Mouse (Mus musculus): Measurements from ENCODE around the gene Cyb5r1. TPM values are rescaled to one million over a fixed set of nuclear protein-coding genes. Genes with fewer than 3 reads are reported as not detected.
"Not testable (repeated sequence)": the region's sequence is repeated elsewhere in the genome, so short reads cannot be mapped to it uniquely, and the experiment has no call there.

Gene Cyb5r1
- polyA plus RNA-seq, 1 experiment from 2014 or later = 38.1 TPM

DNA sequence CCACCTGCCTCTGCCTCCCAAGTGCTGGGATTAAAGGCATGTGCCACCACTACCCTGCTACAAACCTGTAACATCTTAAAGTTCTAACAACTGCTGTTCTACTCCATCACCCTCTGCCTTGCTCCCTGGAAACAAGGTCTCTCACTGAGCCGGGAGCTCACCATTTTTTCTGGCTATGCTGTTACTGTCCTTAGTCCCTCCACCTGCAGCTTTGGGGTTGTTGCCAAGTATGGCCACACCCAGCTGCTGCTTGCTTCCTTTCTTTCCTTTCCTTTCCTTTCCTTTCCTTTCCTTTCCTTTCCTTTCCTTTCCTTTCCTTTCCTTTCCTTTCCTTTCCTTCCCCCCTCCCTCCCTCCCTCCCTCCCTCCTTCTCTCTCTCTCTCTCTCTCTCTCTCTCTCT, 37.9 kb downstream of the Cyb5r1 start:
- WGBS = 73% methylated on average over 1 of the region's 1 CpGs
- not testable (repeated sequence) for H3K9ac ChIP-seq; H3K4me1 ChIP-seq; H3K27me3 ChIP-seq; H3K27ac ChIP-seq; H3K9me3 ChIP-seq (replicated peaks); H3K4me3 ChIP-seq (replicated peaks); H3K4me2 ChIP-seq; H3K36me3 ChIP-seq; ATAC-seq (replicated peaks; ENCODE audit: low FRiP score)

DNA sequence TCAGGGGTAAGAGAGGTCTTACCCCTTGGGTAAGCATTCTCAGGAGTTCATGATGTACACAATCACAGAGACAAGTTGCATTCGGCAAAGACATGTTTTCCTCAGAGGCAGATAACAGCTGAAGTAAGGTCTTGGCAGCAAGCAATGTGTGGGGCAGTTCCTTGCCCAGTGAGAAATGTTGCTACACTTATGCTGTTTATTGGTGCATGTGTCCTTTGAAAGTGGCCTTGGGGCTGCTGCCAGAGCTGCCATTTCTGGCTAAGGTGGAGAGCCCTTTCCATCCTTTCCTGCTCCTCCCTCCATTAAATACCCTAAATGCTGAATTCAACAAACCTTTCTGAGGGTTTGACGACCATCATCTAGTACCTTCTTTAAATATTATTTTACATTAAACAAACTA, 40.1 kb downstream of the Cyb5r1 start:
- H3K36me3 ChIP-seq = no peaks in the 10 kb centered on the region
- no peak overlapping the region for H3K4me2 ChIP-seq
- WGBS = 87% methylated on average over 2 of the region's 2 CpGs
- no peak overlapping the region for H3K4me3 ChIP-seq (replicated peaks)
- no peak overlapping the region for H3K27ac ChIP-seq
- no peaks in the 10 kb centered on the region for H3K9me3 ChIP-seq (replicated peaks)
- H3K4me1 ChIP-seq = no peaks in the 10 kb centered on the region
- no peaks in the 10 kb centered on the region for H3K27me3 ChIP-seq
- ATAC-seq (replicated peaks; ENCODE audit: low FRiP score) = no peak
- no peak overlapping the region for H3K9ac ChIP-seq

DNA sequence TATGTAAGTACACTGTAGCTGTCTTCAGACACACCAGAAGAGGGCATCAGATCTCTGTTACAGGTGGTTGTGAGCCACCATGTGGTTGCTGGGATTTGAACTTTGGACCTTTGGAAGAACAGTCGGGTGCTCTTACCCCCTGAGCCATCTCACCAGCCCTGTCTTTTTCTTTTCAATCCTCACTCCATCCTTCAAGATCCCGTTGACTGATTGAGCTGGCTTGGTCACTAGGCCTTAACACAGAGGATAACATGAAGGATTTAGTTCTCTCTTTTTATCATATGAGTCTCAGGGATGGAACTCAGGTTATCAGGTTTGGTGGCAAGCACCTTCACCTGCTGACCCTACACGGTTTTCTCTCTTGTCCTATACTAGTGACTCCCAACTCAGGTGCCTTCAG, 43.2 kb downstream of the Cyb5r1 start:
- H3K4me3 ChIP-seq (replicated peaks); H3K27ac ChIP-seq; ATAC-seq (replicated peaks; ENCODE audit: low FRiP score); H3K36me3 ChIP-seq; H3K9me3 ChIP-seq (replicated peaks); H3K4me2 ChIP-seq; H3K4me1 ChIP-seq; H3K27me3 ChIP-seq; H3K9ac ChIP-seq: not testable (repeated sequence)
- 79% methylated on average over 3 of the region's 3 CpGs for WGBS

DNA sequence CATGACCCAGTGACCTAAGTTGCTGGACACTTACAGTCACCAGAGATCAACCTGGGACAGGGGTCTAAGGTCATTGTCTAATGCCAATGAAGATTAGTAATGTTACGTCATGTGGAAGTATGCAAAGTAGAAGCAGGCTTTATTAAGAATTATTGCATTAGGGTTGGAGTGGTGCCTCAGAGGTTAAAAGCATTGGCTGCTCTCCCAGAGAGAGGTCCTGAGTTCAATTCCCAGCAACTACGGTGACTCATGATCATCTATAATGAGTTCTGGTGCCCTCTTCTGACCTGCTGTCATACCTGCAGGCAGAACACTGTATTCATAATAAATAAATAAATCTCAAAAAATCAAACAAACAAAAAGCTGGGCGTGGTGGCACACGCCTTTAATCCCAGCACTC, 44.8 kb downstream of the Cyb5r1 start:
- Histone ChIP-seq H3K27me3 (peaks cover 4% of the 10 kb centered on the region; the same call in 1 of the 2 replicates), H3K36me3 (no peaks in the 10 kb centered on the region), H3K27ac (no peak overlapping the region), H3K9me3 (replicated peaks) (no peaks in the 10 kb centered on the region), H3K9ac (no peak overlapping the region), H3K4me1 (0 out of 2 replicates have a peak, but pooled peaks cover 6% of the 10 kb centered on the region), H3K4me2 (no peak overlapping the region), H3K4me3 (replicated peaks) (no peak overlapping the region)
- no peak for ATAC-seq (replicated peaks; ENCODE audit: low FRiP score)
- 77% methylated on average over 4 of the region's 4 CpGs for WGBS

DNA sequence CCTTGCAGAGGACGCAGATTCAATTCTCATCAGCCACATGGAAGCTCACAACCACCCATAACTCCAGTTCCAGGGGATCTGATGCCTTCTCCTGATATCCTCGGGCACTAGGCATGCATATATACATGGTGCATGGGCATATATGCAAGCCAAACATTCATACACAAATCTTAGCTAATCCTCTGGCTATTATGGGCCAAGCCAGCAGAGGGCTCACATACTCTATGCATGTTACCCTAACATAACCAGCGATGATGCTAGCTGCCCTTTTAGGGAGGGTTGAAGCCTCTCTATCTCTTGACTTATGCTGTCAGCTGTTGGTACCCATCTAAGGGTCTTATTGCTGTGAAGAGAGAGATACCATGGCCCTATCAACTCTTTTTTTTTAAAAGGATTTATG, 45.6 kb downstream of the Cyb5r1 start:
- Histone ChIP-seq H3K9me3 (replicated peaks) (no peaks in the 10 kb centered on the region), H3K36me3 (no peaks in the 10 kb centered on the region), H3K27ac (no peak overlapping the region), H3K4me1 (peaks cover 8% of the 10 kb centered on the region), H3K27me3 (peaks cover 4% of the 10 kb centered on the region; the same call in 1 of the 2 replicates), H3K4me2 (no peak overlapping the region), H3K4me3 (replicated peaks) (no peak overlapping the region), H3K9ac (no peak overlapping the region)
- ATAC-seq (replicated peaks; ENCODE audit: low FRiP score) = no peak
- WGBS = 41% methylated on average over 3 of the region's 3 CpGs

DNA sequence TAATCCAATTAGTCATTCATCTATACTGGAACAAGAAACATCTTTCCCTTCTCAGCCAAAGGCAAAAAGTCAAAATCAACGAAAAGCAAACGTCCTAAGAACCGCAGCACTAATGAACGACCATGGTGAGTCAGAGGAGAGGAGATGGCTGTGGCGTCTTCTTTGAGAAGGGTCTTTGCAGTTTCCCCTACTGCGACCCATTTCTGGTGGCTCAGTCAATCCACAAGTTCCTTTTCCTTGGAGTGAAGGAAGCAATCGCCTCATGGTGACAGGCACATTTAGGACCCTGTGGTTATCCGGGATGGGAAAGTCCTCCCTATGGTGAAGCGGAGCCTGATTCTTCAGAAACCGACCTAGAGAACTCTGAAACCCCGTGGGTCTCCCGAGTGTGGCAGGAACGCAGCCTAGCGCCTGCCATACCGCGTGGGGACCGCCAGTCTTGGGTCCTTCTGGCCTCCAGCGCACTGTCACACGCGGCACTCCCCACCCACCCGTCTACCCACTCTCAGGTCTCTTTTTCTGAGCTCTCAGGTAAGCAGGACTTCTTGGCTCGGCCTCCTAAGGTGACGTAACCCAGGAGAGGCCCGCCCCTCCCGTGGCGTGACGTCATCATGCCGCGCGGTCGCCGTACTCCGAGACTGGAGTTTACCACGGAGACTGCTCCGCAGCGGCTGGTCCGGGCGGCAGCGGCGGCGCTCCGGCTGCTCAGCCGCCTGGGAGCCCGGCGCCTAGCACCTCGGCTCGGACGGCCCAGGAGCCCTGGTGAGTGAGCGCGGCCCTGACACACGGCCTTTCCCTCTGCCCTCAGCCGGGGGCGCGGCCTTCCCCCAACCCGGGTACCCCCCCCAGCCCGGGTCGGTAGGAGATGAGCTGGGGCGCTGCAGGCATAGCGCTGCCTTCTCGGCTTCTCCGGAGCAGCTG, 49.8 kb downstream of the Cyb5r1 start, which contains the start of gene Klhl12:
TSS of gene Klhl12 (plus strand) at position 628 of the 921 bp plus-strand sequence.
- peaks cover 21% of the 10 kb centered on the region for H3K36me3 ChIP-seq
- under 1% methylated on average over 60 of the region's 61 CpGs for WGBS
- peak; percentile 97 for ATAC-seq (replicated peaks; ENCODE audit: low FRiP score)
- peaks cover 4% of the 10 kb centered on the region; the same call in 1 of the 2 replicates for H3K27me3 ChIP-seq
- peaks cover 18% of the 10 kb centered on the region for H3K4me1 ChIP-seq
- H3K4me3 ChIP-seq (replicated peaks) = peak within 1 kb of the TSS; percentile 89
- peak within 1 kb of the TSS; percentile 88 for H3K4me2 ChIP-seq
- H3K27ac ChIP-seq = peak within 1 kb of the TSS; percentile 81; the same call in 1 of the 2 replicates
- no peaks in the 10 kb centered on the region for H3K9me3 ChIP-seq (replicated peaks)
- H3K9ac ChIP-seq = peak within 1 kb of the TSS; percentile 95

DNA sequence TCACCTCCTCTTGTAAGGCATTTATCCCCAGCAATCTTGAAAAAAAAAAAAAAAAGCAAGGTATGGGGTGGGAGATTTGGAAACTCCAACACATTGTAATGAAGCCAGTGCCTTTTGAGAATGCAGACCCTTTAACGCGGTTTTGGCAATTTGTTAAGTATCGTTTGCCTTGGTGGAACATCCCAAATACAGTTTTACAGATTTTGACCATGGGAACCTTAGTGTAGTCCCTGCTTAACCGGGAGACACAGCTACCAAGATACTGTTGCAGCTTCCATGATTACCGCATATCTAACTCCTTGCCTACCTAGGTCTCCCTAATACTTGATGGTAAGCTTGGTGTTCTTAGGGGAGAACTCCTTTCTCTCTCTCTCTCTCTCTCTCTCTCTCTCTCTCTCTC, 50.7 kb downstream of the Cyb5r1 start:
- peak overlapping the region; percentile 95 for H3K9ac ChIP-seq
- H3K27me3 ChIP-seq = peaks cover 4% of the 10 kb centered on the region; the same call in 1 of the 2 replicates
- peaks cover 30% of the 10 kb centered on the region for H3K36me3 ChIP-seq
- no peak for ATAC-seq (replicated peaks; ENCODE audit: low FRiP score)
- H3K27ac ChIP-seq = no peak overlapping the region
- peak overlapping the region; percentile 88 for H3K4me2 ChIP-seq
- 20% methylated on average over 5 of the region's 5 CpGs for WGBS
- H3K4me1 ChIP-seq = peaks cover 18% of the 10 kb centered on the region
- peak overlapping the region; percentile 89 for H3K4me3 ChIP-seq (replicated peaks)
- no peaks in the 10 kb centered on the region for H3K9me3 ChIP-seq (replicated peaks)

DNA sequence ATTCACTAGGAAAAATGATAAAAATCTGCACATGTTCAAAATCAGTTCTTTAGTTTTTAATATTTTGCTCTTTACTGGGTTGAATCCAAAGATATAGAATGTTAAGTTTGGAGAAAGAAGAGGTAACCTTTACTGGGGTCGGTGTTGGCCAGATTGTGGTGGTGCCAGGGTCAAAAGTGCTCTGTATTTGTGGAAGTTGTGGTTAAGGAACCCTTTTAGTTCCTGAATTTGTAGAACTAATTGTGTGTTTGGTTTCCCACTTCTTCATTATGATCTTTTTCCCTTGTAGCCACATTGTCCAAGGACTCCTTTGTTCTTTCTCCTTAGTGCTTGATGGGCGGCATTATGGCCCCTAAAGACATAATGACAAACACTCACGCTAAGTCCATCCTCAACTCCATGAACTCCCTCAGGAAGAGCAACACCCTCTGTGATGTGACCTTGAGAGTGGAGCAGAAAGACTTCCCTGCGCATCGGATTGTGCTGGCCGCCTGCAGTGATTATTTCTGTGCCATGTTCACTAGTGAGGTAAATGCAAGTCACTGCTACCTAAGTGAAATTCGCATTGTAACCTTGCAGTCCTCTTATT, 52.9 kb downstream of the Cyb5r1 start:
- peaks cover 18% of the 10 kb centered on the region for H3K4me1 ChIP-seq
- peaks cover 50% of the 10 kb centered on the region for H3K36me3 ChIP-seq
- no peak overlapping the region for H3K27ac ChIP-seq
- no peak for ATAC-seq (replicated peaks; ENCODE audit: low FRiP score)
- peaks cover 4% of the 10 kb centered on the region; the same call in 1 of the 2 replicates for H3K27me3 ChIP-seq
- no peak overlapping the region for H3K4me3 ChIP-seq (replicated peaks)
- H3K9me3 ChIP-seq (replicated peaks) = no peaks in the 10 kb centered on the region
- no peak overlapping the region for H3K4me2 ChIP-seq
- H3K9ac ChIP-seq = no peak overlapping the region
- 92% methylated on average over 7 of the region's 7 CpGs for WGBS

DNA sequence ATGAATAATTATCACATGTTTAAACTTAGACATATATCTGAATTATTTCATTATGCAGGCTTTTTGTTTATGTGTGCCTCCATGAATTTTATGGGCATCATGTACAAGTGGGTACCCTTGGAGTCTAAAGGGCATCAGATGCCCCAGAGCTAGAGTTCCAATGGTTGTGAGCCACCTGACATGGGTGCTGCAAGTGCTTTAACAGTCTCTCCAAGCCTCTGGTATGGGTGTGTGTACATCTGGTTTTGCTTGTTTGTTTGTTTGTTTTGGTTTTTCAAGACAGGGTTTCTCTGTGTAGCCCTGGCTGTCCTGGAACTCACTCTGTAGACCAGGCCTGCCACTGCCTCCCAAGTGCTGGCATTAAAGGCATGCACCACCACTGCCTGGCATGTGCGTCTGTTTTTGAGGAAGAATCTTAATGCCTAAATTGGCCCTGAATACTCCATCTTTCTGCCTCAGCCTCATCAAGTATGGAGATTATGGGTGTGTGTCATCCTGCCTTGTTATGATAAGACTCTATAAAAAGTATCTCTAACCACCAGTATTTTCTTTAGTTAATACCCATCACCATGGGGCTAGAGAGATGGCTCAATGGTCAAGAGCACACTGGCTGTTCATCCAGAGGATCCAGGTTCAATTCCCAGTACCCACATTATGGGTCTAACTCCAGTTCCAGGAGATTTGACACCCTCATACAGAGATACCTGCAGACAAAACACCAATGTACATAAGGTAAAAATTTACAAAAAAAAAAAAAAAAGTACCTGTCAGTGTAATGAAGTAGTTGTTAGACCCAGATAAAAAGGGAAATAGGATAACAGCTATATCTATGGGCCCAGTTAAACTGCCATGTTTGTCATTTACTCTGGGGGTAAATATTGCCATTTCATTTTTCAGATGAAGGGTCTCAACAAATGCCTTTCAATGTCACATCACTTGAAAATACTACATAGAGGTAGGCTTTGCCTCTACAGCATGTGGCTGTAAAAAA, 55.2 kb downstream of the Cyb5r1 start:
- ATAC-seq (replicated peaks; ENCODE audit: low FRiP score) = no peak
- no peak overlapping the region for H3K9ac ChIP-seq
- WGBS = 96% methylated on average over 1 of the region's 1 CpGs
- H3K4me3 ChIP-seq (replicated peaks) = no peak overlapping the region
- H3K27me3 ChIP-seq = no peaks in the 10 kb centered on the region
- no peak overlapping the region for H3K4me2 ChIP-seq
- peaks cover 68% of the 10 kb centered on the region for H3K36me3 ChIP-seq
- H3K4me1 ChIP-seq = peaks cover 12% of the 10 kb centered on the region
- H3K9me3 ChIP-seq (replicated peaks) = no peaks in the 10 kb centered on the region
- no peak overlapping the region for H3K27ac ChIP-seq

All from kidney, embryonic 15.5 days (tissue).